Mouse (Mus musculus): ENCODE measurements at regions not wholly inside any gene's neighbourhood (a gene's known extent, or its start where the extent isn't known, plus 50 kb on each side); places are given as distances from the start of the nearest gene placed in this dataset.
A peak's percentile ranks its signal among the peaks of the same experiment; 100 is the strongest.

GRCm38 (mm10) chr10:72573991-72574652 is 80.5 kb upstream of the Zwint start:
- no peak for DNase-seq

- DNase-seq, result no peak
Measured at GRCm38 (mm10) chr10:72577713-72578112, 76.9 kb upstream of the Zwint start.

GRCm38 (mm10) chr10:72578501-72578900 is 76.1 kb upstream of the Zwint start:
- peak in 1 of 2 experiments; percentile 4 for DNase-seq

GRCm38 (mm10) chr10:72581311-72581710 is 73.3 kb upstream of the Zwint start:
- DNase-seq, result peak; percentile 78 to 80

GRCm38 (mm10) chr10:72588561-72588960 is 66.1 kb upstream of the Zwint start:
- peak; percentile 44 to 58 for DNase-seq

- DNase-seq, result no peak
Measured at GRCm38 (mm10) chr10:72593049-72593448, 61.6 kb upstream of the Zwint start.

Measured in cerebellum, postnatal 10 days (tissue).